Mouse (Mus musculus): Measurements from ENCODE around the gene Crim1.

GRCm38 (mm10) chr17:78273875-78274274, 73.8 kb downstream of the Crim1 start:
- TF ChIP-seq NELFE (IDR thresholded peaks at IDR 0.05; ENCODE audit: low read depth, low read length) (no peak), CTCF (conservative IDR thresholded peaks at IDR 0.05 in 1 of 2, IDR thresholded peaks at IDR 0.05 in 1 of 2; ENCODE audit: low read depth in 2 of 2, low read length in 2 of 2) (no peak), EP300 (IDR thresholded peaks at IDR 0.05; ENCODE audit: low read length) (no peak), ZC3H11A (IDR thresholded peaks at IDR 0.05; ENCODE audit: low read depth, low read length) (no peak), MYC (IDR thresholded peaks at IDR 0.05; ENCODE audit: low read depth, low read length) (no peak), MEF2A (IDR thresholded peaks at IDR 0.05; ENCODE audit: borderline replicate concordance, low read depth, low read length) (no peak), ZMIZ1 (IDR thresholded peaks at IDR 0.05; ENCODE audit: low read depth, low read length) (no peak), POLR2A (IDR thresholded peaks at IDR 0.05; ENCODE audit: low read depth, low read length) (no peak), TCF12 (IDR thresholded peaks at IDR 0.05; ENCODE audit: low read depth, low read length) (no peak), RAD21 (IDR thresholded peaks at IDR 0.05; ENCODE audit: low read depth, low read length) (no peak), GABPA (IDR thresholded peaks at IDR 0.05; ENCODE audit: insufficient replicate concordance, low read depth, low read length) (no peak)

Measured in CH12.LX (cell line).